Mouse (Mus musculus) hindbrain, embryonic 11.5 days (tissue): ENCODE data around the gene Ubap1l. TPM values are rescaled to one million over a fixed set of nuclear protein-coding genes. Genes with fewer than 3 reads are reported as not detected.
"Not testable (repeated sequence)": the region's sequence is repeated elsewhere in the genome, so short reads cannot be mapped to it uniquely, and the experiment has no call there.

ENCODE experiments used
- ATAC-seq: fragments of 200-750 bp; cut with Nextera tagmentation; 2 replicates; pipeline ENCODE4 v1.8.0; 2017; ENCODE audit warnings: mild to moderate bottlenecking, moderate TSS enrichment, moderate library complexity; ENCODE audit not compliant: low FRiP score
- DNase-seq: peaks from one replicate; pipeline ENCODE4 v3.0.0-alpha.2; 2015; ENCODE audit warnings: low spot score
- H3K27ac ChIP-seq: fragments of 300-500 bp; sonication (generic); 2 replicates; pipeline ENCODE4 v1.5.1; 2014; ENCODE audit warnings: mild to moderate bottlenecking, low read depth, low read length
- H3K27me3 ChIP-seq: fragments of 300-500 bp; sonication (generic); 2 replicates; pipeline ENCODE4 v1.6.1; 2014; ENCODE audit warnings: mild to moderate bottlenecking, low read length, moderate library complexity, mixed read lengths; ENCODE audit not compliant: control insufficient read depth, insufficient read depth
- H3K36me3 ChIP-seq: fragments of 300-500 bp; sonication (generic); 2 replicates; pipeline ENCODE4 v1.6.1; 2014; ENCODE audit warnings: mild to moderate bottlenecking, low read length, moderate library complexity, mixed read lengths; ENCODE audit not compliant: control insufficient read depth, insufficient read depth
- H3K4me1 ChIP-seq: fragments of 300-500 bp; sonication (generic); replicated peaks from 2 replicates; pipeline ENCODE4 v1.6.1; 2014; ENCODE audit warnings: low read length, mixed read lengths; ENCODE audit not compliant: control insufficient read depth, insufficient read depth
- H3K4me2 ChIP-seq: fragments of 300-500 bp; sonication (generic); replicated peaks from 2 replicates; pipeline ENCODE4 v1.6.1; 2014; ENCODE audit warnings: mild to moderate bottlenecking, low read depth, low read length
- H3K4me3 ChIP-seq: fragments of 300-500 bp; sonication (generic); 2 replicates; pipeline ENCODE4 v1.5.1; 2014; ENCODE audit warnings: low read depth, low read length
- H3K9ac ChIP-seq: fragments of 300-500 bp; sonication (generic); 2 replicates; pipeline ENCODE4 v1.6.1; 2014; ENCODE audit warnings: low read depth, low read length
- H3K9me3 ChIP-seq: fragments of 300-500 bp; sonication (generic); 2 replicates; pipeline ENCODE4 v1.6.1; 2016; ENCODE audit warnings: low read length; ENCODE audit not compliant: control insufficient read depth
- WGBS: fragments of 180-500 bp; shearing (Covaris S2); extraction: QIAGEN DNeasy Blood & Tissue Kit; methylation state at CpG from one replicate; pipeline ENCODE4 v1.1.7; 2014; 5-methylcytosine and 5-hydroxymethylcytosine counted together
- polyA plus RNA-seq: library from polyadenylated mRNA; unstranded; fragments of >200 nt; fragmentation: Nextera tagmentation; extraction: Ambion mirVana; gene quantifications from 2 replicates; pipeline ENCODE4 v1.2.1, GENCODE M21; 2014

The Ubap1l gene
- polyA plus RNA-seq, 1 experiment from 2014 or later: 1.6 TPM

DNA sequence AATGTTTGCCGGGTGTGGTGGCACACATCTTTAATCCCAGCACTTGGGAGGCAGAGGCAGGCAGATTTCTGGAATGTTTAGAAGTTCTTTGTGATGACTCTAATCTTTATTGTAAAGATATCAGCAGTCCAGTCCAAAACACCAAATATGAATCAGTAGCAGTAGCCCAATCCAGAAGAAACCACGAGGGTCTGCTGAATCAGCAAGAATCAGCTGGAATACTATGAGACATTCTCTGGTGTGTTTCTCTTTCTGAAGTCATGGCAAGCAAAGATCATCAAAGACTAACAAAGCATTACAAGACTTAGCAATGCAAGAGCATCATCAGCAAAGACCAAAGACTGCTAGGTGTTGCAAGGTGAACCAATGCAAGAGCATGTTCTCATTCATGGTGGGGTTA, 20.4 kb upstream of the Ubap1l start:
- Histone ChIP-seq H3K4me3 (no peak overlapping the region), H3K36me3 (no peaks in the 10 kb centered on the region), H3K27me3 (no peaks in the 10 kb centered on the region), H3K4me1 (no peaks in the 10 kb centered on the region), H3K4me2 (no peak overlapping the region), H3K9me3 (no peaks in the 10 kb centered on the region), H3K27ac (no peak overlapping the region), H3K9ac (no peak overlapping the region)
- DNase-seq (no peak), ATAC-seq (no peak)
- 87% methylated on average over 2 of the region's 2 CpGs for WGBS

DNA sequence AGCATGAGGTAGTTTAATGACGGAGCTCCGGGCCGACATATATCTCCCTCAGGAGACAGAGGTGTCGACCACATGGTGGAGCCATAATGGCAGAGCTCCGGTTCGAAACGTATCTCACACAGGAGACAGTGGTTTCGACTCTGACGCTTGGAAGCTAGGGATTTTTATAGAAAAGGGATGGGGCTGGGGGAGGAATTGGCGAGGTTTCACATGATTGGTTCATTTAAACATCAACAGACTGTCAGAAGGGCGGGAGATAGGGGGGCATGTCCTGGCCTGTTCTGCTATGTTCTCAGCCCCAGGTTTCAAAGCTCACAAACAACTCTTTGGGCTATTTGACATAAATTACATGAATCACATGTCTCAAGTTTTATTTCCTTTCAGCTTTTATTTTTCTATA, 15.4 kb upstream of the Ubap1l start:
- Histone ChIP-seq H3K9ac (peak overlapping the region; percentile 98), H3K4me3 (peak overlapping the region; percentile 99), H3K27ac (peak overlapping the region; percentile 93; the same call in 1 of the 2 replicates), H3K4me2 (peak overlapping the region; percentile 95)
- peak; percentile 6 for DNase-seq
- not testable (repeated sequence) for H3K27me3 ChIP-seq, H3K4me1 ChIP-seq, H3K36me3 ChIP-seq, ATAC-seq, H3K9me3 ChIP-seq
- WGBS: 72% methylated on average over 11 of the region's 11 CpGs

- DNase-seq: peak; percentile 99
- peak within 1 kb of the TSS; percentile 93 for H3K27ac ChIP-seq
- peak; percentile 94 for ATAC-seq
- 1% methylated on average over 55 of the region's 59 CpGs for WGBS
- peaks cover 8% of the 10 kb centered on the region; the same call in 1 of the 2 replicates for H3K4me1 ChIP-seq
- no peaks in the 10 kb centered on the region for H3K9me3 ChIP-seq
- peak within 1 kb of the TSS; percentile 98 for H3K9ac ChIP-seq
- H3K27me3 ChIP-seq: no peaks in the 10 kb centered on the region
- H3K4me3 ChIP-seq: peak within 1 kb of the TSS; percentile 99
- no peaks in the 10 kb centered on the region for H3K36me3 ChIP-seq
- H3K4me2 ChIP-seq: peak within 1 kb of the TSS; percentile 95
Observed at GRCm38 (mm10) chr9:65345854-65346475, 14.9 kb upstream of the Ubap1l start, which contains the start of gene Pdcd7. Pdcd7 (plus strand) TSS chr9:65346104.

- peak; percentile 64 for ATAC-seq
Observed at GRCm38 (mm10) chr9:65346476-65347111, 14.2 kb upstream of the Ubap1l start.

DNA sequence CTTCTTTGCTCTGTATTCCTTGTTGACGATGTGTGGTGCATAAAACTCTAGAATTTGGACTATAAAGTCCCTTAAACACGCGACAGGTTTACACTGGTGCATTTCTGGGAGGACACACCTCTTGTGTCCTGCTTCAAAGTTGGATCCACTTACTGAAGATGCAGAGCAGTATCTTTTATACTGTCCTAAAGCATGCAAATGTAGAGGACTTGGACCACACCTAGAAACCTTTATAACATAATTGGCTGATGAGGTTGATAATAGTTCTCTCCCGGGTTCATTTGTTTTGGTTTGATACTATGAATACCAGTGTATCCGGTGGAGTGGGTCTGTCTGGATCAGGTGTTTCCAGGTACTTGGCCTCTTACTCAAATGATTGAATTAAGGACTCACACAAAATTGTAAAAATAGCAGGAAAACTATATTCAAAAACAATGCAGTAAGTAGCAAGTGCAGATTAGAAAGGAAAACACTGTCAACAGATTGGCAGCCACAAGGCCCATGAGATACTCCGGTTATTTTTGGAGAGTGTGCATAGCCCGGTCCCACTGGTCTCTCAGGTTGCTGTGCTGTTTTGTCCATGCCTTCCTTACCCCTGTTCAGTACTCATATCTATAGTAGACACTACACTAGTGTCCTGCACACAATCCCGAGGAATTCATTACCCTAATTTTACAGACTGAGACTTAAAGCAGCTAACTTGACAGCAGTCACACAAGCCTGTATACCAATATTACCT, 13.6 kb upstream of the Ubap1l start:
- 51% methylated on average over 8 of the region's 8 CpGs for WGBS
- Histone ChIP-seq H3K9ac (peak overlapping the region; percentile 98), H3K4me3 (peak overlapping the region; percentile 99), H3K4me1 (peaks cover 8% of the 10 kb centered on the region; the same call in 1 of the 2 replicates), H3K36me3 (no peaks in the 10 kb centered on the region), H3K4me2 (peak overlapping the region; percentile 95), H3K27me3 (no peaks in the 10 kb centered on the region), H3K9me3 (no peaks in the 10 kb centered on the region), H3K27ac (no peak overlapping the region)
- DNase-seq (no peak), ATAC-seq (no peak)

More at GRCm38 (mm10) chr9:65346476-65347111, 14.2 kb upstream of the Ubap1l start:
- DNase-seq: peak; percentile 62
- Histone ChIP-seq H3K4me1 (peaks cover 8% of the 10 kb centered on the region; the same call in 1 of the 2 replicates), H3K9me3 (no peaks in the 10 kb centered on the region), H3K4me3 (peak overlapping the region; percentile 99), H3K9ac (peak overlapping the region; percentile 98), H3K4me2 (peak overlapping the region; percentile 95), H3K27ac (peak overlapping the region; percentile 93), H3K27me3 (no peaks in the 10 kb centered on the region), H3K36me3 (no peaks in the 10 kb centered on the region)
- under 1% methylated on average over 71 of the region's 77 CpGs for WGBS

DNA sequence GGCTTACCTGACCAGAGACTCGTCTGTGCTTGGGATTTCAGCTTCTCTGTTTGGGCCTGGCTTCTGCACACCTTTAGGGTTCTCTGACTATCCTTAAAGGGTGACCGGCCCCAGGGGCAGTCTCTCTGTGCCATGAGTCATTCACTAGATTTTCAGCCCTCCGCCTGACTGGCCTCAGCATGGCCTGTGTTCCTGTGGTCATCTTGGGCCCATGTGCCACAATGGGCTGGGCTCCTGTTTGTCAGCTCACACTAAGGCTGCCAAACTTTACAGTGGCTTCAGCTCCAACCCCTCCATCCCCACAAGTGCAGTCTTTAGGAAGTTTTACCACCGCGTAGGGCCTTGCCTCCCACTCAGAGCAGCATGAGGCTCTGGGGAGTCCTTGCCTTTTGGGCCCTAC, 7.6 kb upstream of the Ubap1l start:
- no peak overlapping the region for H3K9ac ChIP-seq
- H3K27me3 ChIP-seq: no peaks in the 10 kb centered on the region
- ATAC-seq (no peak), DNase-seq (no peak)
- H3K27ac ChIP-seq: no peak overlapping the region
- H3K9me3 ChIP-seq: no peaks in the 10 kb centered on the region
- no peak overlapping the region for H3K4me2 ChIP-seq
- WGBS: 87% methylated on average over 5 of the region's 5 CpGs
- 0 out of 2 replicates have a peak, but pooled peaks cover 3% of the 10 kb centered on the region for H3K36me3 ChIP-seq
- H3K4me3 ChIP-seq: no peak overlapping the region
- H3K4me1 ChIP-seq: no peaks in the 10 kb centered on the region

DNA sequence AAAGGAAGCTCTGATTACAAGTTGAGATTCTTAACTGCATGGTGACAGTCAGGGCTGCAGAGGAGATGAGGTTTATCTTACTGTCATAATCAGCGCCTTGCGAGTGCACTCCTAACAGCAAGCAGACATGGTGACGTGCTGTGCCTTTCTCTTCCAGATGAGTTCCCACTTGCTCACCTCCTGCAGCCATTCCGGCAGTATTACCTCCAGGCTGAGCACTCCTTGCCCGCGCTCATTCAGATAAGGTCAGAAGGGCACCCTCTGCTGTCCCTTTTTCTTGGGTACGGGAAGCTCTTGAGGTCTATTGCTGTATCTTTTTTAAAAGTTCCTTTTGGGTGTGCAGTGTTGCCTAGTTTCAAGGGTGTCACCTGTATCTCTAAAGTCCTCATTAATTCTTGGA, 4.3 kb upstream of the Ubap1l start:
- H3K4me3 ChIP-seq: no peak overlapping the region
- ATAC-seq (no peak), DNase-seq (no peak)
- no peak overlapping the region for H3K27ac ChIP-seq
- no peaks in the 10 kb centered on the region for H3K4me1 ChIP-seq
- WGBS: 86% methylated on average over 7 of the region's 7 CpGs
- no peaks in the 10 kb centered on the region for H3K27me3 ChIP-seq
- H3K9ac ChIP-seq: no peak overlapping the region
- H3K4me2 ChIP-seq: no peak overlapping the region
- H3K9me3 ChIP-seq: no peaks in the 10 kb centered on the region
- peaks cover 8% of the 10 kb centered on the region; the same call in 1 of the 2 replicates for H3K36me3 ChIP-seq

- H3K27me3 ChIP-seq: no peaks in the 10 kb centered on the region
- H3K4me2 ChIP-seq: no peak overlapping the region
- no peak overlapping the region for H3K27ac ChIP-seq
- 95% methylated on average over 2 of the region's 2 CpGs for WGBS
- H3K9me3 ChIP-seq: no peaks in the 10 kb centered on the region
- ATAC-seq (no peak), DNase-seq (no peak)
- no peaks in the 10 kb centered on the region for H3K4me1 ChIP-seq
- peaks cover 8% of the 10 kb centered on the region; the same call in 1 of the 2 replicates for H3K36me3 ChIP-seq
- H3K9ac ChIP-seq: no peak overlapping the region
- H3K4me3 ChIP-seq: no peak overlapping the region
Observed at GRCm38 (mm10) chr9:65356971-65357370, 3.9 kb upstream of the Ubap1l start.
